Mouse (Mus musculus) ES-Bruce4 (cell line): ENCODE data around the gene Cd3d.

ENCODE experiments used
- CTCF ChIP-seq: IDR thresholded peaks from one replicate; pipeline ENCODE4 v1.8.1; 2011; ENCODE audit warnings: low read depth, low read length
- POLR2A ChIP-seq: IDR thresholded peaks from one replicate; pipeline ENCODE4 v1.8.1; 2011; ENCODE audit warnings: low read length; ENCODE audit not compliant: insufficient read depth

DNA sequence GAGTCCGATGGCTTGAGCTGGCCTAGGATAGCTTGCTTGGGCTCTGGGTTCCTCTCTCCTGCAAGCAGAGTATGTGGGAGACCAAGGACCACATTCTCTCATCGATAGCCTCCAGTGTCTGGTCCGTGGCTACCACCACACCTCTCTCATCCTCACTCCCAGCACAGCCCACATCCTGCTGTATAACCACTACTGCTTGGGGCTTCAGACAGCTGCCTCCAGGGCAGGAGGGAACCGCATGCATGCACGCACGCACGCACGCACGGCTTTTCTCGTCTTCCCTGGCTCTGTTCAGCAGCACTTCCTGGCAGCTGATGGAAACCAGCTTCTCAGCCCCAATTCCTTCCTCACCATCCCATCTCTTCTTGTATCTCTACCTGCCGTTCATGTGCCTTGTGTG, 16.6 kb downstream of the Cd3d start:
- TF ChIP-seq CTCF (no peak), POLR2A (no peak)
